Mouse (Mus musculus) CH12F3 (cell line): Measurements from ENCODE around the gene Kif9.

Experiments used
- in situ Hi-C: fragments of 300-500 bp; cut with MboI; formaldehyde crosslinking; loops from 2 replicates; pipeline ENCODE4 v1.14.3; 2020; ENCODE audit warnings: low sequenced_read_pairs

Kif9 gene

GRCm38 (mm10) chr9:110476124-110477091 is at the start of gene Kif9, which contains the start of gene Klhl18:
Kif9 (plus strand) TSS chr9:110476958.
Klhl18 (minus strand) TSS chr9:110476694.
- in situ Hi-C loops, result no loop called here

GRCm38 (mm10) chr9:110431241-110431640 is 45.5 kb upstream of the Kif9 start:
- in situ Hi-C loops, result no loop called here

- in situ Hi-C loops, result no loop called here
Measured at GRCm38 (mm10) chr9:110433045-110433444, 43.7 kb upstream of the Kif9 start.

GRCm38 (mm10) chr9:110436041-110436440 is 40.7 kb upstream of the Kif9 start:
- in situ Hi-C loops, result no loop called here

- in situ Hi-C loops, result no loop called here
Measured at GRCm38 (mm10) chr9:110440049-110440448, 36.7 kb upstream of the Kif9 start.

- in situ Hi-C loops, result no loop called here
Measured at GRCm38 (mm10) chr9:110440559-110440958, 36.2 kb upstream of the Kif9 start.

- in situ Hi-C loops, result no loop called here
Measured at GRCm38 (mm10) chr9:110448356-110448755, 28.4 kb upstream of the Kif9 start.

GRCm38 (mm10) chr9:110448857-110449617 is 27.7 kb upstream of the Kif9 start:
- in situ Hi-C loops, result no loop called here

GRCm38 (mm10) chr9:110452523-110452922 is 24.2 kb upstream of the Kif9 start:
- in situ Hi-C loops, result no loop called here

- in situ Hi-C loops, result no loop called here
Measured at GRCm38 (mm10) chr9:110457926-110458325, 18.8 kb upstream of the Kif9 start.

GRCm38 (mm10) chr9:110459145-110459727 is 17.5 kb upstream of the Kif9 start:
- in situ Hi-C loops, result no loop called here

GRCm38 (mm10) chr9:110460884-110461815 is 15.6 kb upstream of the Kif9 start:
- in situ Hi-C loops, result no loop called here

- in situ Hi-C loops, result no loop called here
Measured at GRCm38 (mm10) chr9:110462321-110462720, 14.4 kb upstream of the Kif9 start.

GRCm38 (mm10) chr9:110463983-110464591 is 12.7 kb upstream of the Kif9 start:
- in situ Hi-C loops, result no loop called here

GRCm38 (mm10) chr9:110465336-110465735 is 11.4 kb upstream of the Kif9 start:
- in situ Hi-C loops, result no loop called here

GRCm38 (mm10) chr9:110466179-110466578 is 10.6 kb upstream of the Kif9 start:
- in situ Hi-C loops, result no loop called here

- in situ Hi-C loops, result no loop called here
Measured at GRCm38 (mm10) chr9:110477951-110478350, 1.2 kb downstream of the Kif9 start.

GRCm38 (mm10) chr9:110478639-110479038 is 1.9 kb downstream of the Kif9 start:
- in situ Hi-C loops, result no loop called here

GRCm38 (mm10) chr9:110488841-110489240 is 12.1 kb downstream of the Kif9 start:
- in situ Hi-C loops, result no loop called here

- in situ Hi-C loops, result no loop called here
Measured at GRCm38 (mm10) chr9:110490913-110491312, 14.2 kb downstream of the Kif9 start.
